Mouse (Mus musculus) kidney, adult 11 months (tissue): ENCODE data around the gene Tubb2a.
A peak's percentile ranks its signal among the peaks of the same experiment; 100 is the strongest.

Experiments
- DNase-seq: peaks from one replicate; pipeline ENCODE4 v3.0.0; 2022

Tubb2a gene

DNA sequence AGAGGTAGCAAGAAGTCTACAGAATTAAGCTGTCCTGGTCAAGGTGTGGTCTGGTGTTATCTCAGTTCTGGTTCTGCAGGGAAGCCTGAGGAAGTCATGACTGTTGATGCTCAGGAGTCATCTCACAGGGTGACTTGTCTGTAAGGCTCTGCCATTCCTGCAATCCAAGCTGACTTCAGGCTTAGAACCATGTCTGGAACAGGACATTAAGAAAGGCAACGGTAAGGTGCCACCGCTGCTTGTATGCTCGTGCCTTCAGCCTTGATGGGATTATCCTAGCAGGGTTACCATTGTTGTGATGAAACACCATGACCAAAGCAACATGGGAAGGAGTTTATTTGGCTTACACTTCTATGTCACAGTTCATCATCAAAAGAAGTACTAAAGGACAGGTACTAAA lies 30.3 kb downstream of the Tubb2a start:
- DNase-seq, result no peak

DNA sequence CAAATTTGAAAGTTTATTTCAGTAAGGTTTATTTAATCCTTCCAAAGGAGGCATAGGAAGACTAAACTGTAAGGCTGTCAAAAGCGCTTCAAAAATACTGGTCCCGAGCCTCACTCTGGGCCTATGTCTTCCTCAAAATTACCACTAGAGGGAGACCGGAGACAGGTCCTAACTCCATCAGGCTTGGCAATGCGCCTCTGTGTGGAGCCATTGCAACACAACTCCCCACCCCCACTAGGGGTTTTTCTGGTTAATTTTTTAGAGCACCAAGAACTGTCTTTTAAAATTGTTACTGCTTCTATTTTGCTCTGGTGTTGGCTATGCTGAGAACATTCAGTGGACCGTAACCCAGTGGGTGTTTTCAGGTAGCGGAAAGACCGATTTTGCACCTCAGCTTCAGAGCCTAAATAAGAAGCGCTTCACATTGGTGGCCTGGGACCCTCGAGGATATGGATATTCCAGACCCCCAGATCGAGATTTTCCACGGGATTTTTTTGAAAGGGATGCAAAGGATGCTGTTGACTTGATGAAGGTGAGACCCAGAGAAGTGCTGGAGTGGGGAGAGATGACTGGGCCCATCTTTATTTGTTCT lies 31.3 kb downstream of the Tubb2a start:
- DNase-seq, result peak; percentile 91

DNA sequence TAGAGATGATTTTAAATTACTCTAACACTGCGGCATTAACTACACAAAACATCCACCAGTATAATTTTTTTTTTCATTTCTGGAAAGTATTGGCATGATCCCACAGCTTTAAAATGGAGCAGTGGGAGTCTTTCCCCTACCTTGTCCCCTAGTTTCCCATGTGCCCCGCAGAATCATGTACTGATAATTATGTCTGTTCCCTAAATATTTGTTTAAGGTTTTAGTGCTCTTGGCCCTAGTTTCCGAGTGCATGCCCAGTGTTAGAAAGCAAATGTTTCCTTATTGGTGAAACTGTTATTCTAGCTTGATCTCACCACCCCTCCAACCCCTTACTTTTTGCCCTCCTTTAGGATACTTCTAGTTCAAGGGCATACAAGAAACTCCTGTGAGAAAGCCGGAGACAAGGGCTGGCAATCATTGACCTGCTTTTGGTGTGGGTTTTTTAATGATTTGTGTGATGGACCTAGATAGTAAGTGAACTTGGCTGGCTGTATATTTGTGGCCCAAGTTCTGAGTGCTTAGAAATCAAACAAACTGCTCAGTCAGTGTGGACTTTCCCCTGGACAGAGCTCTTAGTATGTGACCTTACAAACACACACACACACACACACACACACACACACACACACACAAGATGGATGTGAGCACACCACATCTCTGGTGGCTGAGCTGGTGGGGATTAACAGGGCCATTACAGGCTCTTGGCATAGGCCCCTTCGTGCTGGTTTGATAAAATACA lies 32.1 kb downstream of the Tubb2a start:
- peak; percentile 88 for DNase-seq

DNA sequence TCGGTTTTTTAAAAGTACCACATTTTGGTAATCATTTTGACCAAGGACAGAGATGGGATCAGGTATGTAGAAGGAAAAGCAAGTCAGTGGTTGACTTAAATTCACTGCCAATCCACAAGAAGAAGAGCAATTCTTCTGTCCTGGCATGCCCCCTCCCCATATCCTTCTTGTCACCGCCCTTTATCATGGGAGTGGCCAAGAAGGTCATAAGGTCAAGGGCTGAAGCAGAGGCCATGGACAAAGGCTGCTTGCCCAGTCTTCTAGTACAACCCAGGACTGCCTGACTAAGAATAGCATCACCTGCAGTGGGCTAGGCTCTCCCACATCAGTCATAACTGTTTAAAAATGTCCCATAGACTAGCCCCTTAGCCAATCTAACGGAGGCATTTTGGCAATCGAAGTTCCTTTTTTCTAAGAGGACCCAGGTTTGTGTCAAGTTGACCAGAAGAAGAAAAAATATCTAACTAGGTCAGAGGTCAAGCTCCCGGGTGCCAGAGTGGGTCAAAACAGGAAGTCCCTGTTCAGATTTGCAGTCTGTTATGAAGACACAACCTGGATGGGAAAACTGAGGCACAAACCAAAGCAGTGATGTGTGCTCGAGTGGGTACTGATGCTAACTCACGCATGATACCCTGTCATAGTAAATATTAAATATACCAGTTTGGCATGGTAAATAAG lies 34.0 kb downstream of the Tubb2a start:
- DNase-seq, result no peak

DNA sequence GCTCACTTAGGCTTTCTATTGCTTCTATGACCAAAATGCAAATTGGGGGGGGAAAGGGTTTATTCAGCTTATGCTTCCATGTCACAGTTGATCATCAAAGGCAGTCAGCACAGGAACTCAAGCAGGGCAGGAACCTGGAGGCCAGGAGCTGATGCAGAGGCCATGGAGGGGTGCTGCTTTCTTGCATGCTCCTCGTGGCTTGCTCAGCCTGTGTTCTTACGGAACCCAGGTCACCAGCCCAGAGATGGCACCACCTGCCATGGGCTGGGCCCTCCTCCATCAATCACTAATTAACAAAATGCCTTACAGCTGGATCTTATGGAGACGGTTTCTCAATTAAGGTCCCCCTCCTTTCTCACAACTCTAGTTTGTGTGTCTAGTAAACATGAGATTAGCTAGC lies 37.7 kb downstream of the Tubb2a start:
- peak; percentile 40 for DNase-seq

DNA sequence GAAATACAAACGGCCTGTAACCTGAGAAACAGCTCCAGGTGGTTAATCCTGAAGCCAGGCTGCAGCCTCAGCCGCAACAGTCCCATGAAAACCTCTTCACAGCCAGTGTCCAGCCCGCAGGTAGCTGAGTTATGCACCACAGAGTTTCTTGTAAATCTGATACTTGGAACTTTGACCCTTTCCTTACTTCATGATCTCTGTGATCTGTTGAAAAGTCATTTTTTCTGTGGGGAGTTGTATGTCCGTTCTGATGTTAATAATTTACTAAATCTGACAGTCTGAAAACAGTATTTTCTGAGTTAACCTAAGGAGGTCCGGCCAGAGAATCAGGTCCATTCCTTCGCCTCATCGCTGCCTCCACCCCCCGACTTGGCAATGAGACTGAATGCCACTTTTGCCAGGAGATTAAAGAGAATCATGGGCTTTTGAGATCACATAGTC lies 38.9 kb downstream of the Tubb2a start:
- DNase-seq, result peak; percentile 76

DNA sequence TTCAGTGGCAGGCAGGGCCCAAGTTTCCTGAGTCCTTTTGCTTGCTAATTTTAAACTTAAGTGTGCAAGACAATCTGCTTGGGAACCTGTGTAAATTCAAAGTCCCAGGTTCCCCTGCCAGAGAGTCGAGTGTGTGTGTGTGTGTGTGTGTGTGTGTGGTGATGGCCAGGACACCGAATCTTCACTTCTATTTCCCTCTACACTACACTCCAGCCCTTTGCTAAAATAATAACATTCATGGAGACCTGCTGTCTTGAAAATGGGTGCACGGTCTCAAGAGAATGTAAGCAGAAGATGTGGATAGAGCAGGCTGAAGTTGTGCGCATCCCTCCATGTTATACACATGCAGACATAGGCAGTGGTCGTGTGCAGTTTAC lies 39.8 kb downstream of the Tubb2a start:
- DNase-seq, result no peak

DNA sequence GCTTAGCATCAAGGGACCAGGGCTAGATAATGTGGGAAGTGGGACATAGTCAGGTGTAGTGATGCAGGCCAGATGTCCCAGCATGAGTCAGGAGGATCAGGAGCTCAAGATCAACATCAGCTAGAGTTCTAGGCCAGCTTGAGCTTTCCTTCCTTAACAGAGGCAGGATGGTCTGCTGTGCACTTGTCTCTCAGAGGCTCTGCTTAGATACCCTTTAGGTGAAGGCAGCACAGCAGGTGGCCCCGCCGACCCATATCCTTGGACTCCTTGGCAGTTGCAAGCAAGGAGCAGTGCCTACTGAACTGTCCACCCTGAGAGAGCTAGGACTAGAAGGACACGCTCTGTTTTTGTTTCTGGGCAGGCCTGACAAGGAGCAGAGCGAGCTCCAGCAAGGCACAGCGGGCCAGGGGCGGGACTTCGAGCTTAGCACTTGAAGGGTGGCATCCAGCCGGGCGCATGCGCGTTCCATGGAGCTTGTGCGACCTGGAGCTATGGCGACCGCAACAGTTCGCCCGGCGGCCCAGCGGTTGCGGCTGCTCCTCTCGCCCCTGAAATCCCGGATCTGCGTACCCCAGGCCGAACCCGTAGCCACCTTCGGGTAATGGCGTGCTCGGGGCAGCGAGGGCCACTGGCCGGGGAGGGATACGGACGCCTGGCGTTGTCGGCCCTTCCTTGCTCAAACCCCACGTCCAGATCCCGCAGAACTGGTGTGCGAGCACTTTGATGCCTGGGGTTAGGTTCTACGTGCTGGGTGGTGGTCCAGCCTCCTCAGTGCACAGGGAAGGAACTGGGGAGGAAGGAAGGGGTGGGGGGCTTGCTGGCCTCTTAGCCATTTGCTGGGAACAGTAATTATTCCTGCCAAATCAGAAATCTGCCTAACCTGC lies 40.4 kb downstream of the Tubb2a start, which contains the start of gene Bphl:
Gene Bphl, plus strand, starts transcription at position 426 of the 884 bp plus-strand sequence.
- peak; percentile 96 for DNase-seq

DNA sequence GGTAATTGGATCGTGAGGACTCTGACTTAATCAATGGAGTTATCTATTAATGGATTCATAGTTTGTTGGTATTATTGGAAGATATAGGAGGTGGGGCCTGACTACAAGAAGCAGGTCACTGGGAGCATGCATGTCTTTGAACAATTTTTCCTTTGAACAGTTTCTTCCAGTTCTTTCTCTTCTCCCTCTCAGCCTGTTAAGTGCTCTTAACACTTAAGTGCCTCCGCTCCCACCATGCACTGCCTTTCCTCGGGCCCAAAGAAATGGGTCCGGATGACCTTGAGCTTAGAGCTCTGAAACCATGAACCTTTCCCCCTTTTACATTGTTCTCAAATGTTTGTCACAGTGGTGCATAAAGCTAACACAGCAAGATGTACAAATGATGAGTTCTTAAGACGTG lies 41.1 kb downstream of the Tubb2a start:
- DNase-seq, result no peak

DNA sequence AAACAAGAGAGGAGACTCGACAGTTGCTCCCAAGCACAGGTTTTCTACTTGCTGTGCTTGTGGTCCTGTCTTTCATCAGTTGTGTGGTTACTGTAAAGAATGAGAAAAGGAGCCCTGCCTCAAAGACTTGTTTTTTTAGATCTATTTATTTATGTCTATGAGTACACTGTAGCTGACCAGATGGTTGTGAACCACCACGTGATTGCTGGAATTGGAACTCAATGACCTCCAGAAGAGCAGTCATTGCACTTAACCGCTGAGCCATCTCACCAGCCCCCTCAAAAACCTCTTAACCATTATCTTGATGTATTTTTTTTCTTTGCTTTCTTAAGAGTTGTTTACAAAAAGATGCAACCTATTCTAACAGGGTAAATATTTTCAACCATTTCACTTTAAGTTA lies 42.4 kb downstream of the Tubb2a start:
- no peak for DNase-seq

DNA sequence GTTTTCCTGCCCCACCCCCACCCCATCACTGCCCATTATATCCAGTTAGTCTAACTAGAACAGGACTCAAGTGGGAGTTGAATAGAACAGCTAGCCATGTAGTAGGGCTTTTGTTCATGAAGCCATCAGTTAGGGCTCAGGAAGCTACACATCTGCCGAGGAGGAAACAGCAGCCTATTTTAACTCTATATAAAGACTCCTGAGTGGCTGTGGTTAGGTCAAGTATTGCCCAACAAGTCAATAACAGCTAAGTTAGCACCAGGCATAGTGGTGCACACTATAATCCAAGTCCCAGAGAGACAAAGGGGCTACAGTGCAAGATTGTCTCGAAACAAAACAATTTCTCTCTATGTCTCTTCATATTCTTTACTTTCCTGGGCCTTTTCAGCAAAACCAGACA lies 45.8 kb downstream of the Tubb2a start:
- DNase-seq, result no peak
